Mouse (Mus musculus) heart, postnatal 36 days (tissue): ENCODE data around the gene Snrpn. TPM values are rescaled to one million over a fixed set of nuclear protein-coding genes. Genes with fewer than 3 reads are reported as not detected.
A peak's percentile ranks its signal among the peaks of the same experiment; 100 is the strongest.
"Not testable (repeated sequence)": the region's sequence is repeated elsewhere in the genome, so short reads cannot be mapped to it uniquely, and the experiment has no call there.

Experiments used
- DNase-seq, 2 experiments: peaks; one replicate each; pipeline ENCODE4 v3.0.0; 2021 to 2022
- intact Hi-C: fragments of 180-260 bp; cut with DNase I; formaldehyde crosslinking; loops from one replicate; pipeline ENCODE4 v1.15.1; 2025
- total RNA-seq, 2 experiments: library from RNA; stranded (reverse); gene quantifications; 2 replicates each; pipeline ENCODE4 v1.2.3; 2021

The Snrpn gene
- total RNA-seq = 100 to 1,000 TPM; 103 to 104 TPM

DNA sequence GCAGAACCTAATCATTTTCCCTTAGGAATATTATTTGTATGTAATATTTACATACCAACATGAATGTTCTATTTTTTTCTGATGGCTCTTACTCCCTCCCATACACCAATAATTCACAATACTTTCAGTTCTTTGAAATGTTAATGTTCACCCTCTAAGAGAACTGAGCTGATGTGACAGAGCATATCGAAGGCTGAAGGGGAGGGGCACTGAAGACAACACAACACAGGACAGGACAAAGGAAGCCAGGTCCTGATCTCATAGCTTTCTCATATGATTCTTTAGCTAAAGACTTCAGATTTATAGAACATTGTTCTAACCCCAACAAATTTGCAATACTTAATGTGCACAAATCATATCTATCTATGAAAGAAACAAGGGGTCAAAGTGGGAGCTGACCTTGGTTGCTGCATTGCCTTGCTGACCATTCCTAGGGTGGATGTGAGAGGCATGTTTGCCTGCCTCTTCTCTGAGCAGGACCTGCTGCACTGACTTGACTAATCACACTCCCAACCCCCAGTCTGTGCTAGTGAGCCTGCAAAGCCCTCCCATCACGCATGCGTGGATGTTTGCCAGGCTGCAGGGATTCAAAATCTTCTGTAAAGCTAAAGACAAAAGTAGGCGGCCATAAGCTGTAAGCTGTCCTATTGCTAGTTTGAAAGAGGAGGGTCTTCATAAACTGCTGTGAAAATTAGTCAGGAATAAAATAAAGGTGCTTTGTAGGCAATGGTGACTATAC is at the start of gene Snrpn:
TSS of gene Snrpn (minus strand) at position 478 of the 739 bp plus-strand sequence.
- intact Hi-C loops = no loop called here
- DNase-seq = no peak

DNA sequence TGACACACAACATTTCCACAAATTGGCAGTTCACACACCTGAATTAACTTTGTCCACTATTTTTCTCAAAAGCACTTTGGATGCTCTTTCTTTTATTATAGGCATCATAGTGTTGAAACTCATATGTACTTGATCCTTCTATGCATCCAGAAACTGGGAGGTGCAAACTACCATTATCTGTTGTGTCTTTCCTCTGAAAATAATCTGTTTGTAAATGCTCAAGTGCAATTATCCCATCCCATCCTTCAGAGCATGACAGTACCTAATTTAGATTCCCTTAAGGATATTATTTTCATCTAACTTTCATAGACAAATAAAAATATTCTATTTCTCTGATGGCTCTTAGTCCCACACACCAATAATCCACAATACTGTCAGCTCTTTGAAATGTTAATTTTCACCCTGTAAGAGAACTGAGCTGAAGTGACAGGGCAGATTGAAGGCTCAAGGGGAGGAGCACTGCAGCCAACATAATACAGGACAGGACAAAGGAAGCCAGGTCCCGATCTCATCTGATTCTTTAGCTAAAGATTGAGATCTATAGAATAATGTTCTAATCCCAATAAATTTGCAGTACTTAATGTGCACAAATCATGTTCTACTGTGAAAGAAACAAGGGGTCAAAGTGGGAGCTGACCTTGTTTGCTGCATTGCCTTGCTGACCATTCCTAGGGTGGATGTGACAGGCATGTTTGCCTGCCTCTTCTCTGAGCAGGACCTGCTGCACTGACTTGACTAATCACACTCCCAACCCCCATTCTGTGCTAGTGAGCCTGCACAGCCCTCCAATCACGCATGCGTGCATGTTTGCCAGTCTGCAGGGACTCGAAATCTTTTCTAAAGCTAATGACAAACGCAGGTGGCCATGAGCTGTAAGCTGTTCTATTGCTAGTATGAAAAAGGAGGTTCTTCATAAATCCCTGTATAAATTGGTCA is 30.5 kb upstream of the Snrpn start:
- DNase-seq = no peak
- intact Hi-C loops = no loop called here

- intact Hi-C loops = no loop called here
- no peak for DNase-seq
Observed at GRCm38 (mm10) chr7:60125332-60125731, 14.7 kb downstream of the Snrpn start.

DNA sequence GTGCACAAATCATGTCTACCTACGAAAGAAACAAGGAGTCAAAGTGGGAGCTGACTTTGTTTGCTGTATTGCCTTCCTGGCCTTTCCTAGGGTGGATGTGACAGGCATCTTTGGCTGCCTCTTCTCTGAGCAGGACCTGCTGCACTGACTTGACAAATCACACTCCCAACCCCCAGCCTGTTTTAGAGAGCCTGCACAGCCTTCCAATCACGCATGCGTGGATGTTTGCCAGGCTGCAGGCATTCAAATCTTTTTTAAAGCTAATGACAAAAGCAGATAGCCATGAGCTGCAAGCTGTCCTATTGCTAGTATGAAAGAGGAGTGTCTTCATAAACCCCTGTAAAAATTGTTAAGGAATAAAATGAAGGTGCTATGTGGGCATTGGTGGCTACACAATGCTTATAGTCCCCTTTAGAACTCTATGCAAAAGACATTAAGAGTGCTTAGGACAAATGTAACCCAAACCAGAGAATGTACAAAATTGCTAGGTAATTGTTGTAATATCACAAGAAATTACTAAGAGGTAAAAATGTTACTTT is 16.9 kb downstream of the Snrpn start:
- intact Hi-C loops, DNase-seq: not testable (repeated sequence)

DNA sequence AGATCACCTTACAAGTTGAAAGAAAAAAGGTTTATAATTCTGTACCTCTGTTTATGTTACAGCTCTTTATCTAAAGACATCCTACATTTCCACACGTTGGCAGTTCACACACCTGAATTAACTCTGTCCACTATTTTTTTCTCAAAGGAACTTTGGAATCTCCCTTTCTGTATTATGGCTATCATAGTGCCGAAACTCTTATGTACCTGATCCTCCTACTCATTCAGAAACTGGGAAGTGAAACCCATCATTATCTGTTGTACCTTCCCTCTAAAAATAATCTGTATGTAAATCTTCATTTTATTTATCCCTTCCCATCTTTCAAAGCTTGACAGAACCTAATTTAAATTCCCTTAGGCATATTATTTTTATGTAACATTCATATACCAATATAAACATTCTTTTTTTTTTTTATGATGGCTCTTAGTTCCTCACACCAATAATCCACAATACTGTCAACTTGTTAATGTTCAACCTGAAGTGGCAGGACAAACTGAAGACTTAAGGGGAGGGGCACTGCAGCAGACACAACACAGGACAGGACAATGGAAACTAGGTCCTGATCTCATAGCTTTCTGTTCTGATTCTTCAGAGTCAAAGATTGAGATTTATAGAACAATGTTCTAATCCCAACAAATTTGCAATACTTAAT is 17.5 kb downstream of the Snrpn start:
- DNase-seq = no peak
- intact Hi-C loops = no loop called here

DNA sequence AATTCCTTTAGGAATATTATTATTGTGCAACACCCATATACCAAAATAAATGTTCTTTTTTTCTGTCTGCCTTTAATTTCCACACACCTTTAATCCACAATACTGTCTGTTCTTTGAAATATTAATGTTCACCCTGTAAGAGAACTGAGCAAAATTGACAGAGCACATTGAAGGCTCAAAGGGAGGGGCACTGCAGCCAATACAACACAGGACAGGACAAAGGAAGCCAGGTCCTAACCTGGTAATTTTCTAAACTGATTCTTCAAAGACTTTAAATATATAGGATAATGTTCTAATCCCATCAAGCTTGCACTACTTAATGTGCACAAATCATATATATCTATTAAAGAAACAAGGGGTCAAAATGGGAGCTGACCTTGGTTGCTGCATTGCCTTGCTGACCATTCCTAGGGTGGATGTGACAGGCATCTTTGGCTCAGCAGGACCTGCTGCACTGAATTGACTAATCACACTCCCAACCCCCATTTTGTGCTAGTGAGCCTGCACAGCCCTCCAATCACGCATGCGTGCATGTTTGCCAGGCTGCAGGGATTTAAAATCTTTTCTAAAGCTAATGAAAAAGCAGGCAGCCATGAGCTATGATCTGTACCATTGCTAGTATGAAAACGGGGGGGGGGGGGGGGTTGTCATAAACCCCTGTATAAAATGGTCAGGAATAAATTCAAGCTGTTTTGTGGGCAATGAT is 42.7 kb downstream of the Snrpn start:
- intact Hi-C loops = no loop called here

GRCm38 (mm10) chr7:60076301-60076700 is 63.7 kb downstream of the Snrpn start:
- no peak for DNase-seq
- intact Hi-C loops = no loop called here

More for the DNA sequence above, 42.7 kb downstream of the Snrpn start:
- DNase-seq = no peak

GRCm38 (mm10) chr7:60047481-60048201 is 92.4 kb downstream of the Snrpn start:
- DNase-seq = no peak
- intact Hi-C loops = no loop called here

DNA sequence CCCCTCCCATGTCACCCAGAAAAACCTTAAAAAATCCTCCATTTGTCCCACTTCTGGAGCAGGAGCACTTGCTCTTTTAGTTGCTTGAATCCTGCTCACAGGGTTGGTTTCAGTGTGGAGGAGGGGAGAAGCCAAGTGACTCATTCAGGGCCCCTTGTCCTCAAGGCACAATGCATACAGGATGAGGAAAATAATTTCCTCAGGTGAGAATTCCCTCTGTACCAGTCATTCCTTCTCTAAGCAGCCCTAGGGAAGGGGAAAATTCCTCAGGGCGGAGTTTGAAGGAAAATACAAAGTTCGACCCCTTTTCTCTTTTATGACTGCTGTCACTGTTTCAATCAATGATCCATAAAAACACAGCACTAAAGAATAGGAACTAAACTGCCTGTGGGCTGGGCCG is 126.8 kb downstream of the Snrpn start:
- no peak for DNase-seq

DNA sequence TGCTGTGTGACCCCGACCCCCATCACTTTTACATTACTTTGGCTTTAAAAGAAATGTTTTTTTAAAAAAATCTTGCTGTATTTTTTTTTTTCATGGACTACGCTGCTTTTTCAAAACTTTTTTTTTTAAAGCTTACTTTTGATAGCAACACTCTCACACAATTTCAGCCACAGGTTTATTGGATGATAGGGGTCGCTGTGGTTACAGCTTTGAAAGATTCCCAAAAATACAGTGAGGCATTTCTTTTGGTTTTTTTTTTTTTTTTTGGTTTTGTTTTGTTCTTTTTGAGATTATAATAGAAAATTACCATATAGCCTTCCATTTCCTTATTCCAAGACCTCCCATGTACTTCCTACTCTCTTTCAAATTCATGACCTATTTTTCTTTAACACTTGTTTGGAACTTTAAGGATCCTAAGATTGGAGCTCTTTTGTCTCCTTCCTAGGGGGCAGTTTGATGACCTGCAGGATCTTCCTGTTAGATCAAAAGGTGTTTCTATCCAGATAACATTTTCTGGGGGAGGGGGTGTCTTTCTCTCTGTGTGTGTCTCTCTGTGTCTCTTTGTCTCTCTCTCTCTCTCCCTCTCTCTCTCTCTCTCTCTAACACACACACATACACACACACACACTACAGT is 132.2 kb downstream of the Snrpn start:
- DNase-seq = no peak
- intact Hi-C loops = no loop called here

More for the DNA sequence above, 126.8 kb downstream of the Snrpn start:
- intact Hi-C loops = no loop called here

GRCm38 (mm10) chr7:60006262-60006661 is 133.8 kb downstream of the Snrpn start:
- intact Hi-C loops = no loop called here
- no peak for DNase-seq

DNA sequence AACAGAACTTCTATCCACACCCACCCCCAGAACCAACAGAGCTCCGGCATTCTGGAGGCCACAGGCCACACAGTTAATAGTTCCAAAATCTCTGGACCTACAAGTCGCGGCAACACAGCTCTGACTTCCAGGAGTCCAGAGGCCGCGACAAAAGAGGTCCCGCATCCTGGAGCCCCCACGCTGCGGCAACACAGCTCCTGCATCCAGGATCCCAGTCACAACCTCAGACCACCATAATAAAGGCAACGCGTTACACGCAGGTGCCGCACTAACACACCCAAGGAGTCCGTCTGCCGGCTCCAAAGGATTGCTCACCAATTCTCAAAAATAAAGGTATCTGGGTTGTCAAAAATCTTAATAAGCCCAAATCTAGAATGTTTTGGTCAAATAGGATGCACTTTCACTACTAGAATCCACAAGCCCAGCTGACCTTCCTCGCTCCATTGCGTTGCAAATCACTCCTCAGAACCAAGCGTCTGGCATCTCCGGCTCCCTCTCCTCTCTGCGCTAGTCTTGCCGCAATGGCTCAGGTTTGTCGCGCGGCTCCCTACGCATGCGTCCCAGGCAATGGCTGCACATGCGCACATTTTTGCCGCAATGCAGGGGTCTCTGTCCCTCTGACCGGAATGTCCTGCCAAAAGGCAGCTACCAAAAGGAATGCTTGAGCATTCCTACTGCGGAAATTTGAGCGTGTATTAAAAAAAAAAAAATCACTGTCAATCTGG is 135.3 kb downstream of the Snrpn start, which contains the start of the genes Snurf and Gm38393:
TSS of gene Snurf (minus strand) at position 444 of the 725 bp plus-strand sequence.
TSS of gene Gm38393 (minus strand) at position 459 of the 725 bp plus-strand sequence.
- peak; percentile 52 to 62 for DNase-seq
- intact Hi-C loops = no loop called here

DNA sequence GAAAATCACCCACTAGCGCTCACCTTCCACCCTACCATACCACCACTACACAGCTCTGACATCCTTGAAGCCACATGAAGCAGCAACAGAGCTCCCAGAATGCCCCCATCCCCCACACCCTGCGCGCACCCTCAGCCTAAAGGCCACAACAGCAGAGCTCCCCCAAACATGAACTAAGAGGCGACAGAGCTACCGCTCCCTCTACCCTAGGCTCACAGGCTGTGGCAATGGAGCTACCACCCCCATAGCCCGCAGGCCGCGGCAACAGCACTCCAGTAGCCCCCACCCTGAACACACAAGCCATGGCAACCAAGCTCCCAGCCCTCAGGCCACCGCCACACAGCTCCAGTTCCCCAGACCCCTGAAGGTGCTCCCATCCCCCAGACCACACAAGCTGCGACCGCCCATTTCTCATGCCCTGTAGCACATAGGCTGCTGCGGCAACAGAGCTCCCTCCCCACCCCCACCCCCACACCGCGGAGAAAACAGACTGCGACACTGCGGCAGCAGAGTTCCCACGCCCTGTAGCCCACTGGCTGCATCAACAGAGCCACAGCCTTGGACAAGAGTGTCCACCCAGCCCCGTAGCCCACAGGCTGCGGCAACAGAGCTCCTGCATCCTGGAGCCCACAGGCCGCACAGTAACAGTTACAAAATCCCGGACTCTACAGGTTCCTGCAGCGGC is 136.0 kb downstream of the Snrpn start:
- intact Hi-C loops = no loop called here
- peak; percentile 7 to 13 for DNase-seq

GRCm38 (mm10) chr7:60003006-60003865 is 136.8 kb downstream of the Snrpn start:
- DNase-seq = peak in 1 of 2 experiments; percentile 4
- intact Hi-C loops = no loop called here

- DNase-seq = no peak
- intact Hi-C loops = no loop called here
Observed at GRCm38 (mm10) chr7:59978646-59979045, 161.4 kb downstream of the Snrpn start.
